Mouse (Mus musculus) CD4-positive naive resting alpha-beta T cell, adult 76 days (primary cell): ENCODE results near the gene Eif4a1. TPM values are rescaled to one million over a fixed set of nuclear protein-coding genes. Genes with fewer than 3 reads are reported as not detected.

Experiments used
- total RNA-seq: library from RNA; stranded (reverse); gene quantifications from one replicate; pipeline ENCODE4 v1.2.4, GENCODE M21; 2023

The Eif4a1 gene
- total RNA-seq, result 715 TPM

DNA sequence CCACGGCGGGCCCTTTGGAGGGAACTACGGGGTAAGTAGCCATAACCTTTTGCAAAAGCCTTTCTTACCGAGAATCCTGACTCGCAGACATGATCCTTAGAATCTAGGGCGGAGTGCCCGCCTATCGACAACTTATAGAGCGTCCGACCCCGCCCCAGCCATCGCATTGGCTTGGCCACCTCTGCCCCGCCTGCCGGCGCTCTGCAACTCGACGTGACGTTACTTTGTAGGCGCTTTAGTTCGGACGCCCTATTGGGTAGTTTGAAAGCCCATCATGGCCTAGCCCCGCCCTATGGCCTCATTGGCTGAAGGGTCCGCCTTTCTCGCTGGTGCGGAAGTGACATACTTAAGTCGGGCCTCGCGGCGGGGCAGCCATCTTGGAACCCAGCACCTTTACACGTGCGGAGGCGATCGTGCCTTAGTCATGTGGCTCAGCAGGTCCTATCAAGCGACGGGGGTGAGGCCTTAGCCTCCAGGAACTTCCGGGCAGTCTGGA, at the start of gene Eif4a1:
Gene Eif4a1 (minus strand): TSS at position 213 of the 496 bp plus-strand sequence.

DNA sequence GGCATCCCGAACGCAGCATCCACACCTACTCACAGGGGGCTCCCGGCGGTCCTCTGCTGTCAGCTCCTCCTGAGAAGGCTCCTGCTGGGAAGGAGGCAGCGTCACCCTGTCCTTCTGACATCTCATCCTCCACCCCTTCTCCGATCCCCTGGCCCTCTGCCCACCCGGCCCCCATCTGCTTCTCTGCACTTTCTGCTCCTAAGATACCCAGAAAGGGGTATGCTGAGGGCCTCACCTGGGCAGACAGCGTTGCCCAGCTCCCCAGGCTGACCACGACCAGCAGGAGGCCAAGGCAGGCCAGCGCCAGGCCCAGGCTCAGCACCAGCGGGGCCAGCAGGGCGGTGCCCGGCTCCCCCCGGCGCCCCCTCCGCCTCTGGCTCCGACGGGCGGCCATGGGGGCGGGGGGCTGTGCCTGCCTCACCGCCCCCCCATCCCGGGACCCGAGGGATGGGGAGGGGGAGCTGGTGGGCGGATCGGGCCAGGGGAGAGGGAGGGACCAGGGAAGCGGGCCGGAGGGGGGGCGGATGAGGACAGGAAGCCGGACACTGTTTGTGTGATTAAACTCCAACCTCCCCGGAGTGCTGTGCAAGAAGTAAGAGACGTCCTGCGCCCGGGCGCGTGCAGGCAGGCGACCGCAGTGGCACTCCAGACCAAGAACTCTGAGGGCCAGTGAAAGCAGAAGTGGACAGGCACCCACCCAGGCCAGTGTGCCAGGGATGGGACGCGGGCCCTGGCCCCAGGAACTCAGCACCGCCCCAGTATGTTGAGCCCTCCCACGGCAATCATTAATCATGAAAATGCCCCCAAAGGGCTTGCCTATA, 23.3 kb upstream of the Eif4a1 start, which contains the start of the genes Tnfsf12 and Tnfsfm13:
Gene Tnfsf12 (minus strand): TSS at position 489 of the 821 bp plus-strand sequence.
Gene Tnfsfm13 (minus strand): TSS at position 738 of the 821 bp plus-strand sequence.

DNA sequence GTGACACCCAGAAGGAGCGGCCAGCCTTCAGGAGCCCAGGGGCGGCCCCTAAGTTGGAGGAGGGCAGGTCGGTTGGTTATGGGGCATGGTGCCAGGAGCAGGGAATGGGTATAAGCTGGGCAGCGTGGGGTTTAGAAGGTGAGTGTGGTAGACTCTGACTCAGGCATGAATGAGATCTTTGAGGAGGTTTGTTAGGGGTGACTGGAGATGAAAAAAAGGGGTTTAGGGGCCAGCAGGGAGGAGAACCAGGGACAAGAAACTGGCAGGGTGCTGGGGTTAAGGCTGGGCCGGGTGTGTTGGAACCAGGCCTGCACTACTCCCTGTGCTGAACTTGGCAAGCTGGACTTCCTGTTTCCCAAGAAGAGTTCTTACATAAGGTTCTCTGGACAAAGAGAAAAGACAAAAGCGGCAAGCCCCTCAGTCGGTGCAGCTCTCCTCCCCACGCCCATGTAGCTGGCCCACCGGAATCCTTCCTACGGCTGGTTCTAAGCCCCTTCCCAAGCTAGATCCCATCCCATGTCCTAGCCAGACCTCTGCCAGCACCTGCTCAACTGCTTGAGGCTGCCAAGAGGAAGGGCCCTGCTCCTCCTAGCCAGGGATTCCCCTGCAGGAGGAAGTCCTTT, 13.4 kb upstream of the Eif4a1 start, which contains the start of gene Tnfsf13:
Gene Tnfsf13 (minus strand): TSS at position 259 of the 623 bp plus-strand sequence.

DNA sequence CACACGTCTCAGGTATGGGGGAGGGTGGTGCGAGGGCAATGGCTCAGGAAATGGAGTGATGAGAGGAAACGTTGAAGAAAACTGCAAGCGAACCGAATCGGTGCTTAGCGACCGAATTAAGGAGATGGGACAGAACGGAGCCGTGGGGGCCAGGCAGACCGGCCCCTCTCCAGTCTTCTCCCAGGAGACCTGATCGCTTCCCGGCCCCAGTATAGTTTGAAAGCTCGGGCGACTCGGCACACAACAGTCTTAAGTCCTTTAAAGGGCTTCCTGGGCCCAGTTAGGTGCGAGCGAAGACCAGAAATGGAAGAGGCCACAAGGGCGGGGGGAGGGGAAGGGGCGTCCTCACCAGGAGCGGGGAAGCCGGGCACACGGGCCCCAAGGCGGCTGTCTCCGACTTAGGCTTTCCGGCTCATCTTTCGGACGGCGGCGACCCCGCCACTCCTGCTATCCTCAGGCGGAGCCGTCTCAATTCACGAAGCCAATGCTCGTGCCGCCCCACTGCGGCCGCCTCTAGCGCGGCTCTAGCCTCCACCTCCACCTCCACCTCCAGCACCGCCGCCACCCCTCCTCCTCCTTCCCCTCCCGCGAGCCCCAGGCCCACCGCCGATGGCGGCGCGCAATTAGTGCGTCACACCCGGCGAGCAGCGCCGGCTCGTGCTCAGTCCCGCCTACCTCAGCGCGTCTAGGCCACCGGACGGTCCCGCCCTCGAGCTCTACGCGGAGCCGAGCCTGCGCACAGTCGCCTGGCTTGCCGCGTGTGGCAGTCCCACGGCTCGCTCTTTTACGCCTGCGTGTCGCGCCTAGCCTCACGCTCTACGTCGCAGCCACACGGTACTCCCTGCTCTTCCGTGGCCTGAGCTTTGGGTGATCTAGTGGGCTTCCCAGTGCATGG, 9.3 kb upstream of the Eif4a1 start, which contains the start of gene Senp3:
Gene Senp3 (minus strand): TSS at position 771 of the 895 bp plus-strand sequence.

DNA sequence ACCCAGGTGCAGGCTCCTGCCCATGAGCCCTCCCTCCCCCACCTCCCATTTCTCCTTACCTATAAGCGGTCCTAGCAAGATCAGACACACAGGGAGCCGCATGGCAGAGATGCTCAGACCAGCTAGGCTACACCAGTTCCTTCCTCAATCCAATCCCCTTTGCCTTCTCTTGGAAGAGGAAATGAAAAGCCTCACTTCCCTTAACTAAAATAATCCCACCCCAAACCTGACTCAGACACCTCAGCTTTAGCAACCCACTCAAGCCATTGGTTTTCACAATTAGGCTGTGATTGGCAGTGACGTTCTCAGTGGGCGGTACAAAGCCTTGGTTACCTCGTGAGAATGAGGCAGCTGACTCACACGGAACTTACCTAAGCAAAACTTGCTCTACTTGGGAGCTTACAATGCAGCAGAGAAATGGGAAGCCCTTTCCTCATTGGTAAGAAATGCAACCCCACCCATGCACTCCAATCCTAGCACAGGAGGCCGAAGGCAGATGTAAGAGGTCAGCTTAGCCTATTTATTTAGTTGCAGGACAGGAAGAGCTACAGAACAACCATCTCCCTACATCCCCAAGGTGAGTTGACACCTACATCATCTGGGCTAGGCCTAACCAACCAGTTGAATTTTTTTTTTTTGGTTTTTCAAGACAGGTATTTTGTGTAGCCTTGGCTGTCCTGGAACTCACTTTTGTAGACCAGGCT, 6.1 kb downstream of the Eif4a1 start, which contains the start of gene Cd68:
Gene Cd68 (minus strand): TSS at position 193 of the 704 bp plus-strand sequence.

DNA sequence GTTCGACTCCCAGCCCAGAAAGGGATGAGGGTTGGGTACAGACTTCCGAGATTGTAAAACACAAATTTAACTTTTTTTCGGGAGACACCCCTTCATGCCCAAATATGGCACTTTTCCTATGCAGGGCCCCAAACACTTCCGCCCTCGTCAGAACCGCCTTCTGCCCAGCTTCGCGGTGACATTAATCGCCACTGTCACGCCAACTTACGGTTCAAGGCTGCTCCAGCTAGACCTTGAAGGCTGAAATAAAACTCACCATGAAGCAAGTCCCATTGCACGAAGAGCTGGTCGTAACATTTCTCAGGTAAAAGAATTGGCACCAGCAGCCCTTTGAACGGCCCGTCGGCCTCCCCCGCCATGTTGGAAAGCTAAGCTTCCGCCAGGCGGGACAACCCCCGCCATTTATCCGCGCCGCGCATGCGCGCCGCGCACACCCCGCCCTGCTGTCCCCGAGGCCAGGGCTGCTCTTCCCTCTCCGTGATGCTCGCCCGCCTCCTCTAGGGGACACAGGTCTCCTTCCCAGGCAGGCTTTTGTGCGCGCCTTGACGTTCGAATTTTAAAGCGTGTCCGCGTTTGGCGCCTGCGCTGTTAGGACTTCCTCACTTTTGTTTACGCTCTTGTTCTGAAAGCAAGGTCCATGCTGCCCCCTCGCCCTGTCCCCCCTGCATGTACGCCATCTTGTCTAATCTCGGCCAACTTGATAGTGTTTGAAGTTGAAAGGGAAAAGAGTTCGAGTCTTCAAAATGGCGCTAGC, 9.8 kb downstream of the Eif4a1 start, which contains the start of gene Mpdu1:
Gene Mpdu1 (minus strand): TSS at position 430 of the 754 bp plus-strand sequence.

DNA sequence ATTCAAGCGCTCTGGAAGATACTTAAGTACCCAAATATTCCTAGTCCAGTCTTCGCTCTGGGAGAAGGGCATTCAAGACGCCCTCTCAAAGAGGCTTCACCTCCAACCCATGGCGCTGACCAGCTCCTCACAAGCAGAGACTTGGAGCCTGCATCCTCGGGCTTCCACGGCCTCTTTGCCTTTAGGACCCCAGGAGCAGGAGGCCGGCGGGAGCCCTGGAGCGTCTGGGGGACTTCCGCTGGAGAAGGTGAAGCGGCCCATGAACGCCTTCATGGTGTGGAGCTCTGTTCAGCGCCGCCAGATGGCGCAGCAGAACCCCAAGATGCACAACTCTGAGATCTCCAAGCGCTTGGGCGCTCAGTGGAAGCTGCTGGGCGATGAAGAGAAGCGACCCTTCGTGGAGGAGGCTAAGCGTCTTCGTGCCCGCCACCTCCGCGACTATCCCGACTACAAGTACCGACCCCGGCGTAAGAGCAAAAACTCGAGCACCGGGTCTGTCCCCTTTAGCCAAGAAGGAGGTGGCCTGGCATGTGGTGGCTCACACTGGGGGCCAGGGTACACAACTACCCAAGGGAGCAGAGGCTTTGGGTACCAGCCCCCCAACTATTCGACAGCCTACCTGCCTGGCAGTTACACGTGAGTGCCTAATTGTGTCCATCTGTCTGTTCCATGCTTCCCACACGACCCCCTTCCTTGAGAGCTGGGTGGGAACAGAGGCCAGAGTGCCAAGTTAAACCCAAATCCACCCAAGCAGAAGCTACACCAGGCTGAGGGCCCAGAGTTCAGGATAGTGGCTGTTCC, 16.8 kb downstream of the Eif4a1 start, which contains the start of gene Sox15:
Gene Sox15 (plus strand): TSS at position 51 of the 801 bp plus-strand sequence.

DNA sequence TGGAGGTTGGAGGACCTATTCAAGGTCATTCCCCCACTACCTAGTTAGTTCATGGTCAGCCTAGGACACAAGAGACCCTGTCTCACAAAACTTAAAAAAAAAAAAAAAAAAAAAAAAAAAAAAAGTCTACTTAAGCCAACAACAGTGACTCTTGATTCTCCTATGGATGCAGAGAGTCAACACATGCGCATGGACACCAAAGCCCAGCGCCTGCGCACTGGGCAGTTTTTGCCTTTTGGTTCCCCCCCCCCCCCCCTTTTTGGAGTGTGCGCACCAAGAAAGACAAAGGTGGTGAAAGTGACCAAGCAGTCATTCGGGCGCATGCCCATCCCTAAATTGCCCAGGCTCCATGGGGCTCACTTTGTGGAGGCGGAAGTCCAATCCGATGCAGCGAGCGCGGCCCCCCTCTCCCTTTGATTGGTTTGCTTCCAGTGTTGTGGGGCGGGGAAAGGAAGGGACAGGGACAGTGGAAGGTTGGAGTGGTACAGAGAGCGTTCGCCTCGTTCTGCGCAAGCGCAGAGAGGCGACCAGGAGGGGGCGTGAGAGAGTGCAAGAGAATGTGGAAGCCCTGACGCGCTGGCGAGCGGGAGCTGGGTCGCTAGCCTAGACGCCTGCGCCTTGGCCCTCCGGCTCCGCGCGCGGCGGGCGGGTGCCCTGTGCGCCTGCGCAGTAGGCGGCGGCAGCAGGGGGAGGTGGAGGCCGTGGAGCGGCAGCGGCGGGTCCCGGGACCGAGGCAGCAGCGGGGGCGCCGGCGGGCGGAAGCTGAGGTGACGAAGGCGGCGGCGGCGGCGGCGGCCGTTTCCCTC, 39.7 kb downstream of the Eif4a1 start, which contains the start of gene Fxr2:
Gene Fxr2 (plus strand): TSS at position 707 of the 806 bp plus-strand sequence.

DNA sequence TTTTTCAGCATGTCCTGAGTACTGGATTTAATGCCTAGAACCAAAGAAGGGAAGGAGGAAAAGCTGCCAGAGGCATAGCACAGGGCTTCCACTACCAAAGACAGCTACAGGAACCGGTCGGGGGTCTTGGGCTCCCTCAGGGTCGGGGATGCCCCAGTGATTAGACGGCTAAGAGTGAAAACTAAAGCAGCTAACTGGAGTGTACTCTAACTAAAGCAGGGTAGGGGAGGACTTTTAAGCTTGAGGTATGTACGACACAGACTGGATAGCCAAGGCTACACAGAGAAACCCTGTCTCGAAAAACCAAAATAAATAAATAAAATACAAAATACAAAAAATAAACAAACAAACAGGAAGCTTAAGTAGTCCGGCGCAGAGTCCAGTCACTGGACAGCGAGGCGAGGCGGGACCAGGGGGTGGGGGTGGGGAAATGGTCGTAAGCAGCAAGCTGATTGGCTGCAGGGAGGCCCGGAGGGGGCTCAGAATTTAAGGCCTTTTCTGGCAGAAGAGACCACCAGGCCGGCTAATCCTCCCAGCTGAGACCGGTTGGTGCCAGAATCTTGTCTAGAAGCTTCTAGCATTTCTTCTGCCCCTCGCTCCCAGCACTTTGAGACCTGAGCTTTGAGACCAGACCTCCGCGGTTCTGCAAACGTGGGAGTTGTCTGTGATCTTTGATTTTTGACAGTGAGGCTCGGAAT, 50.5 kb downstream of the Eif4a1 start, which contains the start of gene Sat2:
Gene Sat2 (plus strand): TSS at position 454 of the 698 bp plus-strand sequence.

DNA sequence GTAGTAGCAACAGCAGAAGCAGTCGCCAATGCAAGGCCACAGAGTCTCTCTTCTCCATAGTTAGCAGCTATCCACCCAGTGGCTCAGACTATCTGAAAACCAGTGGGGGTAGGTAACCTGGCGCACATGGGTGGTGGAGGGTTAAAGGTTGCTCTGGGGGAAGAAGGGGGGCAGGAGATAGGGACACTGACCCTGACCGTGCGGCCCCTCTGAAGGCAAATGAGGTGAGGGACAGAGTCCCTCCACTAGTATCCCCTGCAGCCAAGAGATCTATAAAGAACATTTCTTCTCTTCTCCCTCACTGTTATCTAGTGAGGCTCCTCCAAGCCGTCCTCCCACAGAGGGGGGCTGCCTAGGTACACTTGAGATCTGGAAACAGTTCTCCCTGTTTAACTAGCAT, 54.4 kb downstream of the Eif4a1 start, which contains the start of gene Shbg:
Gene Shbg (minus strand): TSS at position 101 of the 400 bp plus-strand sequence.

Other genes starting within 250 kb of the Eif4a1 start
- gene Dnah2, start 123.3 kb downstream of the Eif4a1 start, total RNA-seq, result 0.59 TPM
- 0.23 TPM for gene Efnb3, start 112.2 kb downstream of the Eif4a1 start, total RNA-seq
- gene Wrap53, start 92.2 kb downstream of the Eif4a1 start, total RNA-seq, result 7.5 TPM
- 112 TPM for gene Trp53, start 92.1 kb downstream of the Eif4a1 start, total RNA-seq
- gene Atp1b2, start 66.5 kb downstream of the Eif4a1 start, total RNA-seq, result 0.91 TPM
- gene Shbg, start 54.5 kb downstream of the Eif4a1 start, total RNA-seq, result not detected
- not detected for gene Sat2, start 50.4 kb downstream of the Eif4a1 start, total RNA-seq
- 64.1 TPM for gene Fxr2, start 39.4 kb downstream of the Eif4a1 start, total RNA-seq
- gene Sox15, start 17.1 kb downstream of the Eif4a1 start, total RNA-seq, result 0.70 TPM
- gene Mpdu1, start 9.8 kb downstream of the Eif4a1 start, total RNA-seq, result 70.5 TPM
- gene Cd68, start 6.3 kb downstream of the Eif4a1 start, total RNA-seq, result 9.1 TPM
- 110 TPM for gene Senp3, start 9.7 kb upstream of the Eif4a1 start, total RNA-seq
- not detected for gene Tnfsf13, start 13.4 kb upstream of the Eif4a1 start, total RNA-seq
- gene Tnfsf12, start 23.4 kb upstream of the Eif4a1 start, total RNA-seq, result 0.76 TPM
- gene Tnfsfm13, start 23.7 kb upstream of the Eif4a1 start, total RNA-seq, result not detected
- gene Polr2a, start 86.2 kb upstream of the Eif4a1 start, total RNA-seq, result 169 TPM
- not detected for gene Slc35g3, start 89.5 kb upstream of the Eif4a1 start, total RNA-seq
- gene Zbtb4, start 93.5 kb upstream of the Eif4a1 start, total RNA-seq, result 52.5 TPM
- 1.9 TPM for gene Chrnb1, start 123.5 kb upstream of the Eif4a1 start, total RNA-seq
- not detected for gene Fgf11, start 129.4 kb upstream of the Eif4a1 start, total RNA-seq
- not detected for gene Tmem102, start 133.2 kb upstream of the Eif4a1 start, total RNA-seq
- gene Gm39566, start 142.9 kb upstream of the Eif4a1 start, total RNA-seq, result not detected
- gene Spem2, start 146.0 kb upstream of the Eif4a1 start, total RNA-seq, result not detected
- gene Spem1, start 149.8 kb upstream of the Eif4a1 start, total RNA-seq, result not detected
- 2.8 TPM for gene Nlgn2, start 165.4 kb upstream of the Eif4a1 start, total RNA-seq
- 14.5 TPM for gene Tmem256, start 166.1 kb upstream of the Eif4a1 start, total RNA-seq
- gene Plscr3, start 174.0 kb upstream of the Eif4a1 start, total RNA-seq, result 10.6 TPM
- gene Tnk1, start 186.3 kb upstream of the Eif4a1 start, total RNA-seq, result not detected
- not detected for gene Tmem95, start 205.6 kb upstream of the Eif4a1 start, total RNA-seq
- 1.00 TPM for gene Kctd11, start 209.0 kb upstream of the Eif4a1 start, total RNA-seq
- gene Acap1, start 223.1 kb upstream of the Eif4a1 start, total RNA-seq, result 384 TPM
- gene 2810408A11Rik, start 228.6 kb upstream of the Eif4a1 start, total RNA-seq, result 1.1 TPM
- 46.9 TPM for gene Neurl4, start 228.6 kb upstream of the Eif4a1 start, total RNA-seq
- 146 TPM for gene Gps2, start 241.5 kb upstream of the Eif4a1 start, total RNA-seq
- gene Eif5a, start 249.5 kb upstream of the Eif4a1 start, total RNA-seq, result 275 TPM